Mouse (Mus musculus) midbrain, embryonic 12.5 days (tissue): Measurements from ENCODE around the gene Cabp1. TPM values are rescaled to one million over a fixed set of nuclear protein-coding genes. Genes with fewer than 3 reads are reported as not detected.

Experiments
- ATAC-seq: fragments of 200-750 bp; cut with Nextera tagmentation; 2 replicates; pipeline ENCODE4 v1.8.0; 2017; ENCODE audit warnings: low read depth, moderate TSS enrichment, moderate library complexity; ENCODE audit not compliant: low FRiP score
- H3K27ac ChIP-seq: fragments of 300-500 bp; sonication (generic); replicated peaks from 2 replicates; pipeline ENCODE4 v1.5.1; 2016; ENCODE audit warnings: mild to moderate bottlenecking
- H3K27me3 ChIP-seq: fragments of 300-500 bp; sonication (generic); 2 replicates; pipeline ENCODE4 v1.6.1; 2016; ENCODE audit warnings: mild to moderate bottlenecking
- H3K36me3 ChIP-seq: fragments of 300-500 bp; sonication (generic); 2 replicates; pipeline ENCODE4 v1.6.1; 2016
- H3K4me1 ChIP-seq: fragments of 300-500 bp; sonication (generic); 2 replicates; pipeline ENCODE4 v1.6.1; 2016
- H3K4me2 ChIP-seq: fragments of 300-500 bp; sonication (generic); replicated peaks from 2 replicates; pipeline ENCODE4 v1.6.1; 2016; ENCODE audit warnings: mild to moderate bottlenecking, moderate library complexity
- H3K4me3 ChIP-seq: fragments of 300-500 bp; sonication (generic); 2 replicates; pipeline ENCODE4 v1.5.1; 2016; ENCODE audit warnings: mild to moderate bottlenecking
- H3K9ac ChIP-seq: fragments of 300-500 bp; sonication (generic); replicated peaks from 2 replicates; pipeline ENCODE4 v1.6.1; 2016; ENCODE audit warnings: mild to moderate bottlenecking, moderate library complexity
- H3K9me3 ChIP-seq: fragments of 300-500 bp; sonication (generic); 2 replicates; pipeline ENCODE4 v1.6.1; 2016; ENCODE audit warnings: mild to moderate bottlenecking
- WGBS: fragments of 180-500 bp; shearing (Covaris S2); methylation state at CpG from one replicate; pipeline ENCODE4 v1.1.7; 2016; 5-methylcytosine and 5-hydroxymethylcytosine counted together
- polyA plus RNA-seq: library from polyadenylated mRNA; unstranded; fragments of >200 nt; fragmentation: Nextera tagmentation; extraction: Ambion mirVana; gene quantifications from 2 replicates; pipeline ENCODE4 v1.2.1, GENCODE M21; 2016

Cabp1 gene
- polyA plus RNA-seq, 1 experiment from 2014 or later = 2.3 TPM

DNA sequence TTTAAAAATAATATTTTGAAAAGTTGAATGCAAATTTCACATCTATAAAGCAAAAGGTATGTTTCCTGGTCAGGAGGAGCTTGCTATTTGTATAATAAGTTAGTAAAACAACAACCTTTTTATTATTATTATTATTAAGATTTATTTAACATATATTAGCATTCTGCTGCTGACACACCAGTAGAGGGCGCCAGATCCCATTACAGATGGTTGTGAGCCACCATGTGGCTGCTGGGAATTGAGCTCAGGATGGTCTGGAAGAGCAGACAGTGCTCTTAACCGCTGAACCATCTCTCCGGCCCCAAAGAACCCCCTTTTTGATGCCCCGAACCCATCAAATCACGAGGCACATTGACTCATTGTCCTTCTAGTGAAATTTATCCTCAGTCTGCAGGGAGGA, 13.1 kb upstream of the Cabp1 start:
- Histone ChIP-seq H3K27ac (no peak overlapping the region), H3K9ac (no peak overlapping the region), H3K9me3 (no peaks in the 10 kb centered on the region), H3K36me3 (no peaks in the 10 kb centered on the region), H3K4me2 (no peak overlapping the region), H3K4me3 (no peak overlapping the region), H3K27me3 (peaks cover 39% of the 10 kb centered on the region), H3K4me1 (peaks cover 20% of the 10 kb centered on the region)
- no peak for ATAC-seq
- WGBS = 60% methylated on average over 5 of the region's 5 CpGs

DNA sequence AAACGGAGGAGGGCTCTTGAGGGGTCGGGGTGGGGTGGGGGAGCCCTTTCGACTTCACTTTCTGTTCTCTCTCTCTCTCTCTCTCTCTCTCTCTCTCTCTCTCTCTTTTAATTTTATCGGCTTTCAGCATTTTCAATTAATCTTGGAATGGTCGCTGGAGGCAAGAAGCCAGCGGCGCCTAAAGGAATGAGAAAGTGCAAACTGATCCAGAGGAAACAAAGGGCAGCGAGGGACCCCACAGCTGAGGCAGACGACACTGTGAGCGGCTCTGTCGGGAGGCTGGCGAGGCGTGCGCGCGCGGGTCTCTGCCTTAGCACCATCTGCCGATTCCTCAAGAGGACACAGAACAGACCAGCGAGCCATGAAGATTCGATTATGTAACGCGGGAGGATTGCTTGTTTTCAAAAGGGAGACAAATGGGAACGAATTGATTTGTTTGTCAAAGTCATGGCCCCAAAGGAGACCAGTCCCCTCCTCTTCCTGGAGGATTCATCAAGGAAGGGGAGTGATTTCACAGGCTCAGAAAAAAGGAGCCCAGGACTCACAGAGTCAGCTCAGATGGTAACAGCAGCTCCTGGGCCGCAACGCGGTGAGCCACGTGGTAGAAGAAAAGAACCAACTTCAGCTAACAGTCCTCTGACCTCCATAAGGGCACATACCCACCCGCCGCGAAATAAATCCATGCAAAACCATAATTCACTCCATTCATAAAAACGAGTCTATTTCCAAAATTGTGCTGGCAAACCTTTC, 10.6 kb upstream of the Cabp1 start:
- ATAC-seq = peak; percentile 95; the same call in 1 of the 2 replicates
- H3K27me3 ChIP-seq = peaks cover 31% of the 10 kb centered on the region
- H3K4me1 ChIP-seq = peaks cover 20% of the 10 kb centered on the region
- peak overlapping the region; percentile 46 for H3K9ac ChIP-seq
- H3K4me2 ChIP-seq = peak overlapping the region; percentile 51
- peak overlapping the region; percentile 23 for H3K4me3 ChIP-seq
- no peaks in the 10 kb centered on the region for H3K9me3 ChIP-seq
- no peaks in the 10 kb centered on the region for H3K36me3 ChIP-seq
- peak overlapping the region; percentile 63 for H3K27ac ChIP-seq
- 3% methylated on average over 31 of the region's 31 CpGs for WGBS

GRCm38 (mm10) chr5:115203735-115204561, 9.8 kb upstream of the Cabp1 start:
- peak; percentile 78 for ATAC-seq
- peak overlapping the region; percentile 63 for H3K27ac ChIP-seq

DNA sequence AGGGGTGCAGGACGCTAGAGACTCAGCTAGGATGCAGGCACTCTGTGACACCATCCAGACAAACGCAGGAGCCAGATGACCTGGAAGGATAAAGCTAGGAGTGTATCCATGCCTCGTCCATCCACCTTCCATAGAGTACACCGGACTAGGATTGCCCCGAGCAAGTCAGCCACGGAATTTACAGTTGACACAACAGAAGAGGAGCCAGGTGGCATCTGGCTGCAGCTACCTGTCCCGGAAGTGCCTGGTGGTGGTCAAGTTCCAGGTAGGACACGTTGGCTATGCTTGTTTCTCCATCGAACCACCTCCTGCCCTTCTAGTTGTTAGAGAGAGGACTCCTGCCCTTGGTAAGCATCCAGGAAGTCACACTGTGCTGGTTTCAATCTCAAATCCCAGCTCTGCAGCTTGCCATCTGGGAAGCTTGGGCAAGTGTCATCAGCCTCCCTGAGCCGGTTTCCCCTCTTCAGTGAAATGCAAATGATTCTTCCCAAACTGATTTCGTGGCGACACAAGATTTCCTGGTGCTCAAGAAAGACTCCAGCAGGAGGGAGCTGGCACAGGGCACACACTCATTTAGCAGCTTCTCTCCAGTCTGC, 543 bp upstream of the Cabp1 start:
- H3K27ac ChIP-seq = no peak overlapping the region
- peaks cover 84% of the 10 kb centered on the region for H3K27me3 ChIP-seq
- peak; percentile 49; the same call in 1 of the 2 replicates for ATAC-seq
- peak overlapping the region; percentile 100 for H3K4me2 ChIP-seq
- H3K36me3 ChIP-seq = no peaks in the 10 kb centered on the region
- H3K9me3 ChIP-seq = no peaks in the 10 kb centered on the region
- H3K4me3 ChIP-seq = peak overlapping the region; percentile 71
- H3K4me1 ChIP-seq = peaks cover 30% of the 10 kb centered on the region
- peak overlapping the region; percentile 73; the same call in 1 of the 2 replicates for H3K9ac ChIP-seq
- 5% methylated on average over 12 of the region's 12 CpGs for WGBS

More at GRCm38 (mm10) chr5:115203735-115204561, 9.8 kb upstream of the Cabp1 start:
- peak overlapping the region; percentile 51 for H3K4me2 ChIP-seq
- no peaks in the 10 kb centered on the region for H3K36me3 ChIP-seq
- peaks cover 20% of the 10 kb centered on the region for H3K4me1 ChIP-seq
- H3K9me3 ChIP-seq = no peaks in the 10 kb centered on the region
- WGBS = 10% methylated on average over 23 of the region's 23 CpGs
- peak overlapping the region; percentile 46 for H3K9ac ChIP-seq
- H3K4me3 ChIP-seq = peak overlapping the region; percentile 23
- peaks cover 31% of the 10 kb centered on the region for H3K27me3 ChIP-seq

GRCm38 (mm10) chr5:115193226-115193625, 955 bp downstream of the Cabp1 start:
- Histone ChIP-seq H3K27ac (no peak overlapping the region), H3K4me3 (peak overlapping the region; percentile 71), H3K4me1 (peaks cover 30% of the 10 kb centered on the region), H3K4me2 (peak overlapping the region; percentile 100), H3K36me3 (no peaks in the 10 kb centered on the region), H3K9ac (peak overlapping the region; percentile 73), H3K9me3 (no peaks in the 10 kb centered on the region), H3K27me3 (peaks cover 93% of the 10 kb centered on the region)
- ATAC-seq = no peak
- under 1% methylated on average over 34 of the region's 34 CpGs for WGBS

DNA sequence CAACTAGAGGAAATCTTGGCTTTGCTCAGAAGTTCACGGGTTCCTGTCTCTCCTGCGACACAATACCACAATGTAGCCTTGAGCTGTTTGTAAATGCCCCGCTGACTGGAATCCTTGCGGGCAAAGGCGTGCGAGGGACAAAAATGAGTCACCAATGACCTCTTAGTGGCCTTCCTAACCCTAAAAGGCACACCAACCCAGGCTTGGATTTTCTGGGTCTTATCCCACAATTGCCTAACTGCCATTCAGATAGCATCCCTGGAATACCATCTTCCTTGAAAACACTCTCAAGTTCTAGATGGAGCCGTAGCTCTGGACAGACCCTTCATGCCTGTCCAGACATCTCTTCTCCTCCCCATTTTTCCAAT, 1.4 kb downstream of the Cabp1 start:
- 13% methylated on average over 7 of the region's 7 CpGs for WGBS
- H3K9me3 ChIP-seq = no peaks in the 10 kb centered on the region
- H3K4me1 ChIP-seq = peaks cover 31% of the 10 kb centered on the region
- peak overlapping the region; percentile 100 for H3K4me2 ChIP-seq
- H3K36me3 ChIP-seq = no peaks in the 10 kb centered on the region
- H3K4me3 ChIP-seq = peak overlapping the region; percentile 71
- H3K27ac ChIP-seq = no peak overlapping the region
- H3K27me3 ChIP-seq = peaks cover 94% of the 10 kb centered on the region
- H3K9ac ChIP-seq = peak overlapping the region; percentile 73; the same call in 1 of the 2 replicates
- no peak for ATAC-seq

DNA sequence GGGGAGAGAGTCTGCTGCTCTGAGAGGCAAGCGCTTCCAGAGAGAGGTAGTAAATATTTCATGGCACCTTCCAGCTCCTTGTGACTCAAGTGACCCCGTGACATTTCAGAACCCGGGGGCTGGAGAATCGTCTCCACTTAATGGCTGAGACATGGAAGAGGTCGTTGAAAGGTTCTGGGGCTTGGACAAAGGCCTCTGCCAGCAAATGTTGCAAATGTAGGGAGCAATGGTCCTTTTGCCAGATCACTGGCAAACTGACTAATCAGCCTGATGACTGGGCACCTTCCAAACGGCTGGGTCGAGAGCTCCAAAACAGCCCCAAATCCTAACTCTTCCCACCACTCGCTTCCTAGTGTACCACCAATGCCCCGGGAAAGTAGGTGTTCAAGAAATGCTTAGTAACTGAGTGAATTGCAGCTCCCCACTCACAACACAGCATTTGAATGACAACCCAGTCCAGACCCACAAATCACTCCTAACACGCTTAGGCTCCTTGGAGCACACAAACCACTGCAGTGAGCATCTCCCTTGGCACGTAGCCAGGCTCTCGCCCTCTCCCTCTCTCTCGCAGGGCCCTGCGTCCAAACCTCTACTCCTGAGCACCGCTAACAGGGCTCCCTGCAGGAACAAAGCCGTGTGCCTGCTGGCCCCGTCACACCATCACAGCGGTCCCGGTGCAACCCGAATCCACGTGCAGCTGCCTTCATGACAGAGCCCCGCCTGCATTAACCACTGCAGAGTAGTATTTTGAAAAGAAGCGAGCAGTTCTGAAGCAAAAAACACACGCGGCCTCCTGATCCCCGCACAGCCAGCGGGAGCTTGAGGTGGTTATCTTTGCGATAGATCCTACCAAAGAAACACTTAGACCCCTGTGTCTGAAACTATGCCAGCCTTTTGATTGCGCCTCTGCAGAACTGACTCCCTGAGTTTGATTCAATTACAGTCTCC, 2.0 kb downstream of the Cabp1 start:
- Histone ChIP-seq H3K9me3 (no peaks in the 10 kb centered on the region), H3K27ac (no peak overlapping the region), H3K4me3 (peak overlapping the region; percentile 71), H3K36me3 (no peaks in the 10 kb centered on the region), H3K4me2 (peak overlapping the region; percentile 100), H3K27me3 (peaks cover 97% of the 10 kb centered on the region), H3K4me1 (peaks cover 36% of the 10 kb centered on the region), H3K9ac (no peak overlapping the region)
- no peak for ATAC-seq
- 8% methylated on average over 29 of the region's 29 CpGs for WGBS

GRCm38 (mm10) chr5:115190081-115190480, 4.1 kb downstream of the Cabp1 start:
- Histone ChIP-seq H3K4me3 (no peak overlapping the region), H3K9me3 (no peaks in the 10 kb centered on the region), H3K4me2 (no peak overlapping the region), H3K36me3 (no peaks in the 10 kb centered on the region), H3K4me1 (peaks cover 44% of the 10 kb centered on the region), H3K27ac (no peak overlapping the region), H3K9ac (no peak overlapping the region), H3K27me3 (peaks cover 96% of the 10 kb centered on the region)
- ATAC-seq = no peak
- 86% methylated on average over 12 of the region's 12 CpGs for WGBS

- no peak overlapping the region for H3K9ac ChIP-seq
- peaks cover 83% of the 10 kb centered on the region for H3K27me3 ChIP-seq
- H3K4me3 ChIP-seq = no peak overlapping the region
- no peaks in the 10 kb centered on the region for H3K9me3 ChIP-seq
- WGBS = 52% methylated on average over 5 of the region's 5 CpGs
- ATAC-seq = no peak
- peaks cover 43% of the 10 kb centered on the region for H3K4me1 ChIP-seq
- H3K4me2 ChIP-seq = no peak overlapping the region
- H3K36me3 ChIP-seq = no peaks in the 10 kb centered on the region
- no peak overlapping the region for H3K27ac ChIP-seq
Observed at GRCm38 (mm10) chr5:115188824-115189223, 5.4 kb downstream of the Cabp1 start.

DNA sequence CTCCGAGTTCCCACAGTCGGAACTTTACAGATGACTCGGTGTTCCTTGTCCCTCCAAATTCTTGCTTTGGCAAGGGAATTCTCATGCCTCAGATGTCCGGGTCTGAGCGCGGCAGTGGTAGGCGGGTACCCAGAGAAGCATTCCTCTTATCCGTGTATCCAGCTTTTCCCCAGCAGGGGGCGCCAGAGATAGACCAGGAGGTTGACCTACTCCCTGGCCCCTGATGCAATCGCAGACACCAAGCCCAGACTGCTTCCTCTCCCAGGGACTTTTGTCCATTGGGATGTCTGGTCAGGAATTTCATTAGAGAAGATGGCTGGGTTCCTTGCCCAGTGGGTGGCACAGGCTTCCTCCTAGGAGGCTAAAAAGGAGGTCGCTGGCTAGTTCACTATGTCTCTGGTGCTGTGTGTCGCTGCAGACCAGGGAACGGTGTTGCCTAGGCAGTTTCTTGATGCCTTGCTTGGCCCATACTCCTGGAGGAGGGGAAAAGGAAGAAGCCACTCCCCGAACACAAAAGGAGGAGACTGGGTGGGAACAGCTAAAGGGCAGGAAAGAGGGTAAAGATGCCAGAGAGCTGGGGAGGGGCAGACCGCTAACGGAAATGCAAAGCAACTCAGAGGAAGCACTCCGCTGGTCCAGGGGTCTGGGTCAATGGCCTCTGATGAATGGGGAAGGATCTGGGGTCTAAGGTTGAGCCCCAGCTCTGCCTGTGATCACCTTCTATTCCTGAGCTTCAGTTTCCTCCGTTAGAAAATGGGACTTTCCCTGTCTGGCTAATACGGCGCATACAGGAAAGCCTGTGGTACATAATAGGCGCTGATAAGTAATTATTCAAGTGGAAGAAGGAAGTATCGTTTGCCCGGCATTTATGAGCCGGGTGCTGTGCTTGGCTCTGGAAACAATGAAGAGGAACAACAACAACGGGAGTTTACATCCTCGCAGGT, 6.7 kb downstream of the Cabp1 start:
- H3K36me3 ChIP-seq = no peaks in the 10 kb centered on the region
- 21% methylated on average over 26 of the region's 26 CpGs for WGBS
- peak overlapping the region; percentile 19 for H3K4me2 ChIP-seq
- peak overlapping the region; percentile 1; the same call in 1 of the 2 replicates for H3K4me3 ChIP-seq
- no peak overlapping the region for H3K9ac ChIP-seq
- H3K4me1 ChIP-seq = peaks cover 31% of the 10 kb centered on the region
- no peak overlapping the region; the same call in 1 of the 2 replicates for H3K27ac ChIP-seq
- peaks cover 69% of the 10 kb centered on the region for H3K27me3 ChIP-seq
- ATAC-seq = peak; percentile 59
- H3K9me3 ChIP-seq = no peaks in the 10 kb centered on the region
